Mouse (Mus musculus): ENCODE measurements around the gene Efs. TPM values are rescaled to one million over a fixed set of nuclear protein-coding genes. Genes with fewer than 3 reads are reported as not detected.
A peak's percentile ranks its signal among the peaks of the same experiment; 100 is the strongest.

Efs gene
- polyA plus RNA-seq, 1 experiment from 2014 or later = not detected

DNA sequence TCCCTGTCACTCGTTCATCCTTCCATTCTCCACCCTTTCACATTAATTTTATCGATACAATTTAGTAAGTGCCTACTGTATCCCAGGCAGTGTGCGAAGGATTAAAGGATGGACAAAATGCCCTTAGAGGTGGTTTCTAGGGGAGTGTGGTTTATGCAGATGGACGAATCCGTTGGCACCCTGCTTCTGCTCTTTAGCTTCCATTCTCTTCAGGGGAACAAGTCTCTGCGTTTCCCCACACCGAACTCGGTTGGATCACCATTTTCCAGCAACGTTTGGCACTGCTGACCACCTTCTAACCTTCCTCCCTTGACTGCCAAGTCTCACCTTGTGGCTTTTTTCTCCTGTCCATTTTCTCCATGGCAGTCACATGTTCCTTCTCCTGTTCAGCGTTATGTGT, 12.6 kb downstream of the Efs start:
- peak overlapping the region; percentile 1; the same call in 1 of the 2 replicates for H3K4me3 ChIP-seq (ENCODE audit: inconsistent target)
- no peaks in the 10 kb centered on the region for H3K36me3 ChIP-seq (ENCODE audit: inconsistent target)
- H3K27ac ChIP-seq = no peak overlapping the region
- 27% methylated on average over 10 of the region's 10 CpGs for WGBS (ENCODE audit: missing documents)
- no peaks in the 10 kb centered on the region for H3K79me2 ChIP-seq (ENCODE audit: inconsistent target)

- peak within 1 kb of the TSS; percentile 1; the same call in 1 of the 2 replicates for H3K4me3 ChIP-seq (ENCODE audit: inconsistent target)
- H3K36me3 ChIP-seq (ENCODE audit: inconsistent target) = no peaks in the 10 kb centered on the region
- no peaks in the 10 kb centered on the region for H3K79me2 ChIP-seq (ENCODE audit: inconsistent target)
- WGBS (ENCODE audit: missing documents) = under 1% methylated on average over 28 of the region's 28 CpGs
- H3K27ac ChIP-seq = no peak within 1 kb of the TSS
Measured at GRCm38 (mm10) chr14:54912886-54913285, 13.0 kb downstream of the Efs start, which contains the start of gene Slc22a17. Gene Slc22a17, minus strand, starts transcription at chr14:54913132.

- no peaks in the 10 kb centered on the region for H3K36me3 ChIP-seq (ENCODE audit: inconsistent target)
- H3K27ac ChIP-seq = no peak overlapping the region
- no peak overlapping the region for H3K4me3 ChIP-seq (ENCODE audit: inconsistent target)
- 13% methylated on average over 55 of the region's 69 CpGs for WGBS (ENCODE audit: missing documents)
- H3K79me2 ChIP-seq (ENCODE audit: inconsistent target) = no peaks in the 10 kb centered on the region
Measured at GRCm38 (mm10) chr14:54912109-54912850, 13.6 kb downstream of the Efs start.

- Histone ChIP-seq H3K27ac (no peak overlapping the region), H3K79me2 (ENCODE audit: inconsistent target) (no peaks in the 10 kb centered on the region), H3K36me3 (ENCODE audit: inconsistent target) (no peaks in the 10 kb centered on the region), H3K4me3 (ENCODE audit: inconsistent target) (no peak overlapping the region)
- WGBS (ENCODE audit: missing documents) = 77% methylated on average over 6 of the region's 7 CpGs
Measured at GRCm38 (mm10) chr14:54908682-54909081, 17.2 kb downstream of the Efs start.

DNA sequence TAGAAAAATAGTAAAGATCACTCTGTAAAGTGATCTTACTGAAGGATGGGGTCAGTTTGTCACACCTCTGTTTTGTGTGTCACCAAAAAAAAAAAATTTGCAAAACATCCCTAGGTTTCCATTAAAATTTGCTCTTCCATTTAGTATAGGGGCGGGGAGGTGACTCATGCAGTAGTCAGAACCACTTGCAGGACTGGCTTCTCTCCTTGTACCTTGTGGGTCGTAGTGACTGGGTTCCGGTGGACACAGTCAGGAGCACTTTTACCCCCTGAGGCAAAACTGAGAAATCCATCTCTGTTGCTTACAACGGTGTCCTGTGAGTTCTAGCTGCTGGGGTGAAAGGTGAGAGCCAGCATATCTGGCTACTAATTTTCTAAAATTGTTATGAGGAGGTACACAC, 22.3 kb downstream of the Efs start:
- peaks cover 1% of the 10 kb centered on the region; the same call in 1 of the 2 replicates for H3K36me3 ChIP-seq (ENCODE audit: inconsistent target)
- WGBS (ENCODE audit: missing documents) = 98% methylated on average over 4 of the region's 4 CpGs
- no peaks in the 10 kb centered on the region for H3K79me2 ChIP-seq (ENCODE audit: inconsistent target)
- no peak overlapping the region for H3K4me3 ChIP-seq (ENCODE audit: inconsistent target)
- no peak overlapping the region for H3K27ac ChIP-seq

GRCm38 (mm10) chr14:54900383-54900782, 25.5 kb downstream of the Efs start:
- peaks cover 26% of the 10 kb centered on the region for H3K36me3 ChIP-seq (ENCODE audit: inconsistent target)
- peaks cover 15% of the 10 kb centered on the region for H3K79me2 ChIP-seq (ENCODE audit: inconsistent target)
- 0% methylated on average over 3 of the region's 3 CpGs for WGBS (ENCODE audit: missing documents)
- no peak overlapping the region for H3K27ac ChIP-seq
- no peak overlapping the region for H3K4me3 ChIP-seq (ENCODE audit: inconsistent target)

GRCm38 (mm10) chr14:54897445-54897844, 28.5 kb downstream of the Efs start:
- H3K27ac ChIP-seq = no peak overlapping the region
- peaks cover 26% of the 10 kb centered on the region for H3K36me3 ChIP-seq (ENCODE audit: inconsistent target)
- 94% methylated on average over 2 of the region's 2 CpGs for WGBS (ENCODE audit: missing documents)
- H3K4me3 ChIP-seq (ENCODE audit: inconsistent target) = no peak overlapping the region
- peaks cover 25% of the 10 kb centered on the region for H3K79me2 ChIP-seq (ENCODE audit: inconsistent target)

GRCm38 (mm10) chr14:54894296-54895151, 31.4 kb downstream of the Efs start:
- Histone ChIP-seq H3K79me2 (ENCODE audit: inconsistent target) (peaks cover 25% of the 10 kb centered on the region), H3K36me3 (ENCODE audit: inconsistent target) (peaks cover 26% of the 10 kb centered on the region), H3K27ac (peak overlapping the region; percentile 14), H3K4me3 (ENCODE audit: inconsistent target) (peak overlapping the region; percentile 77)
- WGBS (ENCODE audit: missing documents) = under 1% methylated on average over 52 of the region's 54 CpGs

GRCm38 (mm10) chr14:54893651-54894181, 32.2 kb downstream of the Efs start:
- WGBS (ENCODE audit: missing documents) = 2% methylated on average over 38 of the region's 38 CpGs

GRCm38 (mm10) chr14:54892200-54892599, 33.7 kb downstream of the Efs start, which contains the start of gene Pabpn1:
Gene Pabpn1, plus strand, starts transcription at chr14:54892500.
- H3K79me2 ChIP-seq (ENCODE audit: inconsistent target) = peaks cover 25% of the 10 kb centered on the region
- H3K4me3 ChIP-seq (ENCODE audit: inconsistent target) = peak within 1 kb of the TSS; percentile 64
- 97% methylated on average over 3 of the region's 3 CpGs for WGBS (ENCODE audit: missing documents)
- H3K36me3 ChIP-seq (ENCODE audit: inconsistent target) = peaks cover 11% of the 10 kb centered on the region
- H3K27ac ChIP-seq = peak within 1 kb of the TSS; percentile 55

More at GRCm38 (mm10) chr14:54893651-54894181, 32.2 kb downstream of the Efs start:
- Histone ChIP-seq H3K4me3 (ENCODE audit: inconsistent target) (peak overlapping the region; percentile 64), H3K27ac (peak overlapping the region; percentile 55), H3K79me2 (ENCODE audit: inconsistent target) (peaks cover 25% of the 10 kb centered on the region), H3K36me3 (ENCODE audit: inconsistent target) (peaks cover 26% of the 10 kb centered on the region)

DNA sequence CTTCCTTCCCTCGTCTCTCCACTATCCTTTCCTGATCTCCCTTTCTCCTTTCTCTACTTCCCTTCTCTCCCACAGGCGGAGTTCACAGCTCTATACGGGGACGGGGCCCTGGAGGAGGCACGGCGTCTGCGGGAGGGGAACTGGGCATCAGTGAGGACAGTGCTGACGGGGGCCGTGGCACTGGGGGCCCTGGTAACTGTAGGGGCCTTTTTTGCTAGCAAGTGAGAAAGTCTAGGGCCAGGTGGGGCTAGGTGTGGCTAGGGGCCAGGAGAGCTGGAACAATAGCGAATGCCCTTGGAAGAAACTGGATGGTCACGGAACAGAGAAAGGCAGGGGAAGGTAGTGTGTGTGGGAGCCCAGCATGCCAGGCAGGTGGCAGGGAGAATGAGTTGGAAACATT, 40.6 kb downstream of the Efs start:
- WGBS (ENCODE audit: missing documents) = 91% methylated on average over 11 of the region's 11 CpGs
- no peak overlapping the region for H3K27ac ChIP-seq
- H3K79me2 ChIP-seq (ENCODE audit: inconsistent target) = peaks cover 27% of the 10 kb centered on the region
- H3K36me3 ChIP-seq (ENCODE audit: inconsistent target) = no peaks in the 10 kb centered on the region; the same call in 1 of the 2 replicates
- no peak overlapping the region for H3K4me3 ChIP-seq (ENCODE audit: inconsistent target)

- Histone ChIP-seq H3K27ac (peak overlapping the region; percentile 73), H3K4me3 (ENCODE audit: inconsistent target) (peak overlapping the region; percentile 99), H3K36me3 (ENCODE audit: inconsistent target) (no peaks in the 10 kb centered on the region; the same call in 1 of the 2 replicates), H3K79me2 (ENCODE audit: inconsistent target) (peaks cover 27% of the 10 kb centered on the region)
- WGBS (ENCODE audit: missing documents) = 75% methylated on average over 20 of the region's 21 CpGs
Measured at GRCm38 (mm10) chr14:54884022-54884712, 41.8 kb downstream of the Efs start.

DNA sequence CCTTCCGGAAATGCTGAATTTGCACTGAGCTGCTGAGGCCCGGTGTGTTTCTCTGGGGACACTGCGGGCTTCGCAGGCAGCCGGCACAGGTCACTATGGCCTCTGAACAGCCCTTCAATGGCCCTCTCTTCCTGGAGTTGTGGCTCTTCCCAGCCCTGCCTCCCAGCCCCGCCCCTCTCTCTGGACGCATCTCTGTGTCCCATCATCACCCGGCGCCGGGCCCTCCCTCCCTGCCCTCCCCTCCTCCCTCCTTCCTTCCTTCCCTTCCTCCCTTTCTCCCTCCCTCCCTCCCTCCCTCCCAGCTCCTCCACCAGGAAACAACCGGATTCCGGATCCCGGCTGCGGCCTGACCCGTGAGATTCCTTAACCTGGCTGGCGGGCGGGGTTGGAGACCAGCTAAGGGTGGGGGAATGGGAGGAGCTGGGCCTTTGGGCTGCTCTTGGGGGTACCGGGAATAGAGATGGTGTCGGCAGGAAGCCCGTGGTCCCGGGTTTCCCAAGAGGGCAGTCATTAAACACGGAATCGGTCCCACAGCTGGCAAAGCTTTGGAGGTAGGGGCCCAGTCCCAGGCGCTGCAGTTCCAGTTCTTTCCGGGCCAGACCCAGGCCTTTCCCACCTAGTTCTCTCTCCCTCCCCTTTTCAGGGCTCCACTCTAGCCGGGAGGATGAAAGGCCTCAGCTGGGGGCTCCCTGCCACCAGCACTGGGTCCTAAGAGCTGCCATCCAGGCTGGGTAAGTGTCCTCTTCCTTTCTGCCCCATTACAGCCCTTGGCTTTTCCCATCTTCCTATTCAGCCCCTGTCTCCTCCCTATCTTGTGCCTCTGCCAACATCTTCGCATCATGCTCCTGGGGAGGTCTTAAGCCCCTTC, 42.5 kb downstream of the Efs start, which contains the start of the genes Bcl2l2 and Gm20521:
Gene Bcl2l2 (plus strand): TSS at position 224 of the 868 bp plus-strand sequence.
Gene Gm20521 (plus strand): TSS at position 288 of the 868 bp plus-strand sequence.
- Histone ChIP-seq H3K36me3 (ENCODE audit: inconsistent target) (no peaks in the 10 kb centered on the region; the same call in 1 of the 2 replicates), H3K79me2 (ENCODE audit: inconsistent target) (peaks cover 27% of the 10 kb centered on the region), H3K4me3 (ENCODE audit: inconsistent target) (peak within 1 kb of the TSS; percentile 99), H3K27ac (peak within 1 kb of the TSS; percentile 73)
- 3% methylated on average over 23 of the region's 27 CpGs for WGBS (ENCODE audit: missing documents)
